Mouse (Mus musculus) lung, postnatal 0 days (tissue): ENCODE data around the gene Eepd1. TPM values are rescaled to one million over a fixed set of nuclear protein-coding genes. Genes with fewer than 3 reads are reported as not detected.

Source experiments
- ATAC-seq: fragments of 200-750 bp; cut with Nextera tagmentation; 2 replicates; pipeline ENCODE4 v1.8.0; 2017; ENCODE audit warnings: moderate library complexity
- DNase-seq: peaks from one replicate; pipeline ENCODE4 v3.0.0-alpha.2; 2016; ENCODE audit warnings: low spot score
- H3K27ac ChIP-seq: fragments of 300-500 bp; sonication (generic); 2 replicates; pipeline ENCODE4 v1.5.1; 2014; ENCODE audit warnings: antibody characterized with exemption, mild to moderate bottlenecking, low read length, mixed read lengths
- H3K27me3 ChIP-seq: fragments of 300-500 bp; sonication (generic); replicated peaks from 2 replicates; pipeline ENCODE4 v1.6.1; 2014; ENCODE audit warnings: low read length, mixed read lengths; ENCODE audit not compliant: insufficient read depth
- H3K36me3 ChIP-seq: fragments of 300-500 bp; sonication (generic); 2 replicates; pipeline ENCODE4 v1.6.1; 2014; ENCODE audit warnings: low read length, mixed read lengths; ENCODE audit not compliant: insufficient read depth
- H3K4me1 ChIP-seq: fragments of 300-500 bp; sonication (generic); 2 replicates; pipeline ENCODE4 v1.6.1; 2014; ENCODE audit warnings: antibody characterized with exemption, low read depth, low read length, mixed read lengths; ENCODE audit not compliant: insufficient read depth
- H3K4me2 ChIP-seq: fragments of 300-500 bp; sonication (generic); replicated peaks from 2 replicates; pipeline ENCODE4 v1.6.1; 2014; ENCODE audit warnings: low read depth, mild to moderate bottlenecking, low read length, moderate library complexity, mixed read lengths
- H3K4me3 ChIP-seq: fragments of 300-500 bp; sonication (generic); 2 replicates; pipeline ENCODE4 v1.5.1; 2014; ENCODE audit warnings: low read depth, low read length
- H3K9ac ChIP-seq: fragments of 300-500 bp; sonication (generic); replicated peaks from 2 replicates; pipeline ENCODE4 v1.6.1; 2014; ENCODE audit warnings: low read depth, mild to moderate bottlenecking
- H3K9me3 ChIP-seq: fragments of 300-500 bp; sonication (generic); 2 replicates; pipeline ENCODE4 v1.6.1; 2016; ENCODE audit warnings: low read length, mixed read lengths
- CTCF ChIP-seq: IDR thresholded peaks from 2 replicates; pipeline ENCODE4 v1.5.1; 2016; ENCODE audit warnings: antibody characterized with exemption, mild to moderate bottlenecking
- EP300 ChIP-seq: IDR thresholded peaks from 2 replicates; pipeline ENCODE4 v1.6.1; 2016; ENCODE audit warnings: antibody characterized with exemption, mild to moderate bottlenecking, control low read depth
- WGBS: fragments of 180-500 bp; shearing (Covaris S2); extraction: QIAGEN DNeasy Blood & Tissue Kit; methylation state at CpG from one replicate; pipeline ENCODE4 v1.1.7; 2014; 5-methylcytosine and 5-hydroxymethylcytosine counted together
- polyA plus RNA-seq: library from polyadenylated mRNA; unstranded; fragments of >200 nt; fragmentation: Nextera tagmentation; extraction: Ambion mirVana; gene quantifications from 2 replicates; pipeline ENCODE4 v1.2.1, GENCODE M21; 2015

The Eepd1 gene
- polyA plus RNA-seq, 1 experiment from 2014 or later, result 19.2 TPM

- Histone ChIP-seq H3K27me3 (no peaks in the 10 kb centered on the region), H3K4me2 (no peak overlapping the region), H3K9ac (no peak overlapping the region), H3K9me3 (no peaks in the 10 kb centered on the region), H3K27ac (no peak overlapping the region), H3K4me1 (peaks cover 4% of the 10 kb centered on the region; the same call in 1 of the 2 replicates), H3K4me3 (no peak overlapping the region), H3K36me3 (no peaks in the 10 kb centered on the region)
- 64% methylated on average over 6 of the region's 6 CpGs for WGBS
- no peak for TF ChIP-seq EP300
- TF ChIP-seq CTCF, result no peak
- no peak for ATAC-seq
- DNase-seq, result no peak
Observed at GRCm38 (mm10) chr9:25554246-25554803, 73.0 kb downstream of the Eepd1 start.

- DNase-seq (no peak), ATAC-seq (no peak)
- 52% methylated on average over 6 of the region's 6 CpGs for WGBS
- H3K9me3 ChIP-seq, result no peaks in the 10 kb centered on the region
- H3K27ac ChIP-seq, result no peak overlapping the region
- H3K4me3 ChIP-seq, result no peak overlapping the region
- H3K9ac ChIP-seq, result no peak overlapping the region
- no peaks in the 10 kb centered on the region for H3K27me3 ChIP-seq
- no peaks in the 10 kb centered on the region; the same call in 1 of the 2 replicates for H3K4me1 ChIP-seq
- H3K4me2 ChIP-seq, result no peak overlapping the region
- H3K36me3 ChIP-seq, result no peaks in the 10 kb centered on the region
- TF ChIP-seq CTCF, result no peak
- TF ChIP-seq EP300, result no peak
Observed at GRCm38 (mm10) chr9:25555261-25555660, 73.9 kb downstream of the Eepd1 start.

- Histone ChIP-seq H3K4me1 (no peaks in the 10 kb centered on the region; the same call in 1 of the 2 replicates), H3K36me3 (no peaks in the 10 kb centered on the region), H3K27me3 (no peaks in the 10 kb centered on the region), H3K9ac (no peak overlapping the region), H3K4me2 (no peak overlapping the region), H3K4me3 (no peak overlapping the region), H3K9me3 (no peaks in the 10 kb centered on the region), H3K27ac (no peak overlapping the region)
- no peak for ATAC-seq
- no peak for DNase-seq
- 82% methylated on average over 3 of the region's 3 CpGs for WGBS
- TF ChIP-seq EP300 (no peak), CTCF (no peak)
Observed at GRCm38 (mm10) chr9:25556008-25556407, 74.7 kb downstream of the Eepd1 start.

GRCm38 (mm10) chr9:25557378-25557777 is 76.0 kb downstream of the Eepd1 start:
- no peak overlapping the region for H3K4me2 ChIP-seq
- WGBS, result 91% methylated on average over 2 of the region's 2 CpGs
- no peak overlapping the region for H3K4me3 ChIP-seq
- no peaks in the 10 kb centered on the region; the same call in 1 of the 2 replicates for H3K4me1 ChIP-seq
- H3K9ac ChIP-seq, result no peak overlapping the region
- DNase-seq (no peak), ATAC-seq (no peak)
- no peak overlapping the region for H3K27ac ChIP-seq
- no peaks in the 10 kb centered on the region for H3K27me3 ChIP-seq
- no peaks in the 10 kb centered on the region for H3K9me3 ChIP-seq
- TF ChIP-seq EP300 (no peak), CTCF (no peak)
- H3K36me3 ChIP-seq, result no peaks in the 10 kb centered on the region

GRCm38 (mm10) chr9:25558834-25559233 is 77.5 kb downstream of the Eepd1 start:
- no peaks in the 10 kb centered on the region for H3K27me3 ChIP-seq
- H3K27ac ChIP-seq, result no peak overlapping the region
- no peak overlapping the region for H3K9ac ChIP-seq
- TF ChIP-seq EP300, result no peak
- no peak for TF ChIP-seq CTCF
- ATAC-seq (no peak), DNase-seq (no peak)
- H3K9me3 ChIP-seq, result no peaks in the 10 kb centered on the region
- 65% methylated on average over 3 of the region's 3 CpGs for WGBS
- H3K36me3 ChIP-seq, result no peaks in the 10 kb centered on the region
- H3K4me2 ChIP-seq, result no peak overlapping the region
- H3K4me1 ChIP-seq, result no peaks in the 10 kb centered on the region; the same call in 1 of the 2 replicates
- H3K4me3 ChIP-seq, result no peak overlapping the region

- no peak for ATAC-seq
- no peaks in the 10 kb centered on the region for H3K36me3 ChIP-seq
- H3K9ac ChIP-seq, result no peak overlapping the region
- H3K4me1 ChIP-seq, result no peaks in the 10 kb centered on the region; the same call in 1 of the 2 replicates
- no peak for DNase-seq
- H3K27ac ChIP-seq, result no peak overlapping the region
- H3K9me3 ChIP-seq, result no peaks in the 10 kb centered on the region
- H3K4me3 ChIP-seq, result no peak overlapping the region
- H3K27me3 ChIP-seq, result no peaks in the 10 kb centered on the region
- no peak overlapping the region for H3K4me2 ChIP-seq
- TF ChIP-seq CTCF (no peak), EP300 (no peak)
- 59% methylated on average over 9 of the region's 9 CpGs for WGBS
Observed at GRCm38 (mm10) chr9:25560016-25560758, 78.8 kb downstream of the Eepd1 start.
